Mouse (Mus musculus): Measurements from ENCODE around the gene Aacs. TPM values are rescaled to one million over a fixed set of nuclear protein-coding genes. Genes with fewer than 3 reads are reported as not detected.

Gene Aacs
- total RNA-seq (2023), result 30.7 TPM

DNA sequence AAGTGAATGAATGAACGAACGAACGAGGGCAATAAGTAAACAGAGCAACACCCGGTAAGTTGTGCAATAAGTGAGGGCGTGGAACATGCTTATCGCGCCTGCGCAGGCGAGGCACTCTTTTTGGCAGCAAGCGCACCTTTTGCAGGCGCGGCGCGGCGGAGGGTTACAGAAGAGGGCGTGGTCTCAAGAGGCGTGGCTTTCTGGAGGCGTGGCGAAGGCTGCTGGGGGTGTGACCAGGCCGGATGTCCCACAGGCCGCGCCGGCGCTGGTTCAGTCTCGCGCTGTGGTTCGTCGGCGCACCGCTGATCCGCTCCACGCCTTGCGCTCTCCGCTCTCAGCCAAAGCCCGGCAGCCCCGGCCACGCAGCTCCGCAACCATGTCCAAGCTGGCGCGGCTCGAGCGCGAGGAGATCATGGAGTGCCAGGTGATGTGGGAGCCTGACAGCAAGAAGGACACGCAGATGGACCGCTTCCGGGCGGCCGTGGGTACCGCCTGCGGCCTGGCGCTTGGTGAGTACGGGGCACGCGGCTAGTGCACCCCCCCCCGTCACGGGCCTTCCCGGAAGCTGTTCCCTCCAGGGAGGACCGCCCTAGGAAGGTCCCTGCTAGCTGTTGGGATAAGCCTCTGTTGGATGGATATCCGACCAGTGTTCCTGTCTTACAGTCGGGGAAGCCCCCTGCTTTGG lies at the start of gene Aacs:
Gene Aacs (plus strand): TSS at position 214 of the 685 bp plus-strand sequence.

GRCm38 (mm10) chr5:125433793-125434337 lies 41.7 kb upstream of the Aacs start, which contains the start of gene Dhx37:
Dhx37 (minus strand) TSS chr5:125434121.

DNA sequence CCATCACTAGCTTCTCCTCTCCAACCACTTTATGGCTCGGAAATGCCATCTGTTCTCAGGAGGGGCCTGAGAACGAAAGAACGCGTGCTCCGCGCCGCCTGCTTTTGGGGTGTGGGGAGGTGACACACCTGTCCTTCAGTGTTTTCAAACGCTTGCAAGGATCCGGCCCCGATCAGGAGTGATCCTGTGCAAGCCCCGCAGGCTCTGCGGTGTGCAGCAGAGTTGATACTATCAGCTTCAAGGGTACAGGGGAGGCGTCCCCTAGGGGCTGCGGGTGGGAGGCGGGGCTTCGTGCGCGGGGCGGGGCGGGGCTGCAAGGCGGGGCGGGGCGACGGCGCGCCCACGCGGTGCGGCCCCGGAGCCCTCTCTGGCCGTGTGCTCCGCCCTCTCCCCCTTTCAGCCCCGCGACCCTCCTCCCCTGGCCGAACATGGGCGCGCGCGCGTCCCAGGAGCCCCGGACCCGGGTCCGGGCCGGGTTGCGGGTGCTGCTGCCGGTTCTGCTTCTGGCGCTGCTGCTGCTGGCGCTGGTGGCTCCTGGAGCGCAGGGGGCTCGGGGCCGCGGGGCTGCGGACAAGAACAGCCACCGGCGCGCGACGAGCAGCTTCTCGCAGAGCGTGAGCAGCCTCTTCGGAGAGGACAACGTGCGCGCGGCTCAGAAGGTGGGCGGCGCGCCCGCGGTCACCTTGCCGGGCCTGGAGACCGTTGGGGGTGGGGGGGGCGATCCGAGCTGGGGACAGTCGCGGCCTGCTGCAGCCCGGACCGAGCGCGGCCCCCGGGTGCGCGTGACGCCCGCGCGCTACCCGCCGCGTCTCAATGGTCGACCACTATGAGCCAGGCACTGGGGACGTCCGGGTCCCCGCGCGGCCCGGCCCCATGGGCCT lies 34.1 kb upstream of the Aacs start, which contains the start of gene Bri3bp:
Gene Bri3bp (plus strand): TSS at position 335 of the 881 bp plus-strand sequence.

DNA sequence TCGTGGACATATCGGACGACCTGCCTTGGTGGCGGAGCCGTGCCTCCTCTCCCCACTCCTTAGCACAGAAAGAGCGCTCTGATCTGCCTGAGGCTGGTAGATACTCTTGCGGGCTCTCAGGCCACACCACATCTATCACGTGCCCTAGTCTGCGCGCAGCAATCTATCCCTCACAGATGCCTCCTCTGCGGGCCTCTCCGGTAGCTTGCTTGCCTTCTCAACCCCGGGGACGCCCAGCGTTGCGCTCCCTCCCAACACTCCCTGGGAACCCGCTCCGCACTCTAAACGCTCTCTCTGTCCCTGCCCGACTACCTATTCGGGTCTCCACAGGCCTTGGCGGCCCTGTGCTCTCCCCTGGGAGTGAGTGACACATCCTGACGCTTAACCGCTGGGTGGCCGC lies 56.0 kb downstream of the Aacs start, which contains the start of gene Tmem132b:
Gene Tmem132b (plus strand): TSS at position 141 of the 400 bp plus-strand sequence.

Other genes starting within 250 kb of the Aacs start
- 16.0 TPM for gene Scarb1, start 134.7 kb upstream of the Aacs start, total RNA-seq (2023)
- gene Gm10382, start 86.5 kb upstream of the Aacs start, total RNA-seq (2023), result not detected
- 1,562 TPM for gene Ubc, start 85.6 kb upstream of the Aacs start, total RNA-seq (2023)
- 20.2 TPM for gene Dhx37, start 41.7 kb upstream of the Aacs start, total RNA-seq (2023)
- 15.3 TPM for gene Bri3bp, start 34.2 kb upstream of the Aacs start, total RNA-seq (2023)
- gene Tmem132b, start 56.0 kb downstream of the Aacs start, total RNA-seq (2023), result 0.09 TPM

All from CD4-positive naive resting alpha-beta T cell, adult 57 days (primary cell).